ENCODE assay signal across 17 mouse cellular contexts in the genomic region with DNA sequence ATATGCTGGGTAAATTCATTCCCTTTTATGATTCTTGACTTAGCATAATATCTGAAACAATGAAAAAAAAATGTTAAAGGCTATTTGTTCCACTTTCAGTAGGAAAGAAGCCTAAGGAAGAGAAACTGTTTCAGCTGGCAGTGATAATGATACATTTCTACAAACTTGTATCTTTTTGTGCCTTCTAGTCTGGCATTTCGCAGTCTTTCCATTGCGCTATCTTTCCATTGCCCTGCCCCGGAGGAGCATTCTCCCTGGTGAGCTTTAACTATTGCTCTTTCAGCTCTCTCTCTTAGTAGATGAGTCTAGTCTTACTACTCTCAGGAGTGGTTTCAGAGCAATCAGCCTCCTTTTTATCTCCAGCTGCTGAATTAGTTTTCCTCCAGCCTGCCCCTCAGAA.
"Had no signal": no experiment of that assay in that cellular context is flagged by ENCODE, and none has a peak within 500 bp of the region (broad histone marks: within the 10 kb centered on the region; RNA-seq: fewer than 3 reads in every experiment).

No protein-coding gene starts in this region.

- H3K9ac ChIP-seq: neural tube, embryonic 12.5 days; neural tube, embryonic 13.5 days; neural tube, embryonic 15.5 days; stomach, embryonic 15.5 days had no signal

- H3K4me3 ChIP-seq: neural tube, embryonic 12.5 days; neural tube, embryonic 13.5 days; neural tube, embryonic 15.5 days; stomach, embryonic 15.5 days had no signal

- H3K4me2 ChIP-seq: neural tube, embryonic 12.5 days; neural tube, embryonic 13.5 days; neural tube, embryonic 15.5 days; stomach, embryonic 15.5 days had no signal

- H3K27ac ChIP-seq: neural tube, embryonic 12.5 days; neural tube, embryonic 13.5 days; neural tube, embryonic 15.5 days; stomach, embryonic 15.5 days; stomach, postnatal 0 days had no signal

- H3K36me3 ChIP-seq: neural tube, embryonic 12.5 days; neural tube, embryonic 13.5 days; neural tube, embryonic 15.5 days; stomach, embryonic 15.5 days had no signal

- H3K9me3 ChIP-seq: neural tube, embryonic 12.5 days; neural tube, embryonic 13.5 days; neural tube, embryonic 15.5 days; stomach, embryonic 15.5 days had no signal

- H3K27me3 ChIP-seq: neural tube, embryonic 12.5 days; neural tube, embryonic 13.5 days; neural tube, embryonic 15.5 days; stomach, embryonic 15.5 days had no signal

- DNase-seq: retina, postnatal 1 day; right cerebral cortex, adult 18-20 months; right cerebral cortex, postnatal 14 days; right cerebral cortex, postnatal 25 days; right cerebral cortex, postnatal 4 days; spleen, adult 18-20 months; thymus, adult 18-20 months; thymus, adult 2 months; thymus, postnatal 14 days; thymus, postnatal 25 days; thymus, postnatal 36 days; thymus, postnatal 4 days had no signal
